Mouse (Mus musculus): Measurements from ENCODE around the gene Cers3.

Gene Cers3

GRCm38 (mm10) chr7:66840008-66840719 lies 96.9 kb downstream of the Cers3 start:
- DNase-seq (ENCODE audit: low read depth): peak; percentile 53

DNA sequence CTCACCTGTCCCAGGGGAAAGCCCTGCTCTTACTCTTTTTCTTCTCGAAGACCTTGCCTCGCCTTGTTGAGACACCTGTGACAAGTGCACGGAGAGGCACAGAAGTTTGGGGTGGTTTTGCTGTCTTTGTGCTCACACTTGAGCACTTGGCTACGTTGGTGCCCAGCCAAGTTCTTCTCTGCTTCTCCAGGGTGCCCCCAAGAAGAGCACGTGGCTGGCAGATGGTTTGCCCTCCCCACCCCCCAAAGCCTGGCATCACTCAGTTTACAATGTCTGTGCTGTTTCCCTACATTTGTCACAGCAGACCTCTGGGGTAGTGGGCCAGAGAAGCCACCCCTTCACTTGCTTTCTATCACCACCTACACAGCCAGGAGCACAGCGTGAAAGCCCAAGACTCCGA lies 97.9 kb downstream of the Cers3 start:
- no peak for DNase-seq (ENCODE audit: low read depth)

DNA sequence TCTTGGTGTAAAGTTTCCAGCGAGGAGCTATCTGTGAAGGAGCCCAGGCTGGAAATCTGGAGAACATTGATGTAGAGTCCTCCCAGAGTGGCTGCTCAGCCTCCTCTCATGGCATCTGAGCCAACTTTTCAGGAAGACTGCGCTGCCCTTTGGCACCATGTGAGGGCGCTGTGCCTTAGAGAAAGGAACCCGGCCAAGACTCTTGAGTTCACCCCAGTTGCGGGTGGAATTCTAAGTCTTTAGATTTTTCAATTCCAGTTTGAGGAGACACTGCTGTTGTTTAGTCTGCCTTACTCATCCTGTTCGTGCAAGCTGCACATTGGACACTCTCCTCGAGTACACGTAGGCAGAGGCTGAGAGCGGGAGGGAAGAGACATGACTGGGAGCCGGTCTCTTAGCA lies 98.7 kb downstream of the Cers3 start:
- peak; percentile 35 for DNase-seq (ENCODE audit: low read depth)

DNA sequence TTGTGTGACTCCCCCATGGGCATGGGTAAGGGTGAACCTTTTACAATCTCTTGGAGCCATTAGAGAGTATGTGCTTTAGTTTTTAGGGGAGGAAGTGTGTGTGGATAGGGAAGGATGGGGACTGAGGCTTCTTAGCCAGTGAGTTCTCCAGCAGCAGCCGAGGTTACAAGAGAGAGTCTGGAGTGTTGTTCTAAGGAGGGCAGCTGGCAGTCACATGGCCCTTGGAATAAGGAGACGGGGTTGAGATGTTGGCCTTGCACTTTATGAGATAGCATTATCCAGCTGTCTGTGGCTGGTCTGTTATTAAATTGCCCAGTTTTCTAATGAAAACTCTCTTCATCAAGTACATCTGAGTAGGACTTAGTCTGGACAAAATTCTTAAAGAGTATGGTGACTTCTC lies 100.5 kb downstream of the Cers3 start:
- no peak for DNase-seq (ENCODE audit: low read depth)

DNA sequence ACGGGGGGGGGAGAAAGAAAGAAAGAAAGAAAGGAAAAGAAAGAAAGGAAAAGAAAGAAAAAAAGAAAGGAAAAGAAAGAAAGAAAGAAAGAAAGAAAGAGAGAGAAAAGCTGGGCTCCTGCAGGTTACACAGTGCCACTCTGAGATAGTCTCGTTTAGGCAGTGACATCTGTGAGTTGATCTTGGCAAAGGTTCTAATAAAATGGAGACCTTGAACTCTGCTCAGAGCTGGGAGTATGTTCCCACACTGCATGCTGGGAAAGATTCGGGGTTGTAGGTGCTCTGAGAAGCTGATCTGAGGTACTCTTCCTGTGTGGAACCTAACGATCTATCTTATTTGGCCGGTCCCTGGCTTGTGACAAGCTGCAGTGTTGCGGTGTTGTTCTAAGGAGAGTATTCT lies 103.3 kb downstream of the Cers3 start:
- DNase-seq (ENCODE audit: low read depth): no peak

DNA sequence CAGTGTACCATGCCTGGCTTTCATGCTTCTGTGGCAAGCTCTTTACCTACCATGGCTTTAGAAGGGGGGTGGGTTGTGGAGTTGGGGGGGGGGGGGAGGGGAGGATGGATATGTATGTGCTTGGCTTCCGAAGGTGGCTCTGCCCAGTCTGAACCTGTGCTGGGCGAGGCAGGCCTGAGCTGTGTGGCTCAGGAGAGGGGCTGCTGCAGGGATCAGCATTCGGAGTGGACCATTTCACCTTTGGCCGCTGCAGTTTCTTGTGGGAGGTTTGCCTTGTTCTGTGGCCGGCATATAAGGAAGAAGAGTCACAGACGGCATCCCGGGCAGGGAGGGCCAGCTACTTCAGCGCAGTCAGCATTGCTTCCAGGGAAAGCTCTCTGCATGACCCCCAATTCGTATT lies 104.0 kb downstream of the Cers3 start:
- DNase-seq (ENCODE audit: low read depth): no peak

DNA sequence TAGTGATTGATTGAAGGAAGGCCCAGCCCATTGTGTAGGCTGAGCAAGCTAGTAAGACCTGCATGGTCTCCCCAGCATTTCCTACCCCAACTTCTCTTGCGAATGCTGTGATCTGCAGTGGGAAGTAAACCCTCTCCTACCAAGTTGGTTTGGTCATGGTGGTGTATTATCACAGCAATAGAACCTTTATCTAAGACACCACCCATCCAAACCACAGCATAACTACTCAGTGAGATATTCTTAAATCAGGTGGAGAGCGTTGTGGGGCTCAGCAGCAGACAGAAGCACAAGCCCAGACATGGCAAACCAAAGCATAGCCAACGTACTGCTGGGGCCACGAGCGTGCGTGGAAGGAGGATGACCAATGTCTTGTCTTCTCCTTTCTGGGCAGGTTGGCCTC lies 106.0 kb downstream of the Cers3 start:
- no peak for DNase-seq (ENCODE audit: low read depth)

- no peak for DNase-seq (ENCODE audit: low read depth)
Observed at GRCm38 (mm10) chr7:66852164-66852563, 108.9 kb downstream of the Cers3 start.

- DNase-seq (ENCODE audit: low read depth): no peak
Observed at GRCm38 (mm10) chr7:66857610-66858009, 114.3 kb downstream of the Cers3 start.

DNA sequence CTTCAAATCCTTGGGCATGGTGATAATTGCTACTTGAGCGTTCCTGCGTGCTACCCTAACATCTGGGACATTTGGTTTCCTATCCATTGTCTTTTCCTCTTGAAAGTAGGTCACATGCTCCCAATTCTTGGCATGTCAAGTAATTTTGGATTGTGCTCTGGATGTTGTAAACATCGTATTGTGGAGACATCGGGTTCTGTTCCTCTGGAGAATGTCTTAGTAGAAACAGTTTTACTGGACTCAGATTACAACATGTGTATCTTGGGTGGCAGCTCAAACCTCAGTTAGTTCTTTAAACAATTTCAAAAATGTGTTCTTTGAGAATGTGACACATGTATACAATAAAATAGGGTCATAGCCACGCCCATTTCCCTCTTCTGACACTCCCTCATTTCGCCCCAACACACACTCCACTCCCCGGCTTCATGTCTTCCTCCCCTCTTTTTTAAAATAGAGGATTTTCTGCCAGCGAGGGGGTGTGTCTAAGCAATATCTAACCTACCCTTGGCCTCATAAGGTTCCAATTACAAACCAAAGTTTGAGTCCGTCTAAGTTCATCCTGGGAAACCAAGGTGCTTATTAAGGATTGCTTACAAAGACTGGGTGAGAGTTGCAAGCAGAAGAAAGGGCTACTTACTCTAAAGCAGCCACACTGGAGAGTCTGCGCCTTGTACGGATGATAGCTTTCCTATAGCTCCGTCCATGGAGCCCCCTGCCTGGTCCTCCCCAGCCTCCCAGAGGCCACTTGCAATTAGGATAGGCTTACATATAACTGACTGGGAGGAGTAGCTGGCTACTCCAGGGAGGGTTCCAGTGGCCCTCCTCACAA lies 115.2 kb downstream of the Cers3 start:
- no peak for DNase-seq (ENCODE audit: low read depth)

DNA sequence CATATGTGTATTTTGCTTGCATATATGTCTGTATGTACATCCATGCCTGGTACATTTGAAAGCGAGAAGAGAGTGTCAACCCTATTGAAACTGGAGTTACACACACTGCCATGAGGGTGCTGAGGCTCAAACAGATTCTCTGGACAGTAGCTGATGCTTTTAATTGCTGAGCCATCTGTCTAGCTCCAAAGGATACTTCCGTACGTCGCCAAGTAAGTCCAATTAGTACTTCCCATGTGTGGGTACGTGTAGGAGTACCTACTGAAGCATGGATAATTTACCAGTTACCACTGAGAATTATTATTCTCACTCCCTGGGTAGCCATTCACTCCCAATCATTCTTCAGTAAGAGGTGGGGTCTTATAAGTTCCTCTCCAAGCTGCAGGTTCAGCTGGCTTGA lies 115.9 kb downstream of the Cers3 start:
- DNase-seq (ENCODE audit: low read depth): no peak

- no peak for DNase-seq (ENCODE audit: low read depth)
Observed at GRCm38 (mm10) chr7:66866944-66867718, 123.8 kb downstream of the Cers3 start.

GRCm38 (mm10) chr7:66867719-66868501 lies 124.6 kb downstream of the Cers3 start:
- DNase-seq (ENCODE audit: low read depth): no peak

DNA sequence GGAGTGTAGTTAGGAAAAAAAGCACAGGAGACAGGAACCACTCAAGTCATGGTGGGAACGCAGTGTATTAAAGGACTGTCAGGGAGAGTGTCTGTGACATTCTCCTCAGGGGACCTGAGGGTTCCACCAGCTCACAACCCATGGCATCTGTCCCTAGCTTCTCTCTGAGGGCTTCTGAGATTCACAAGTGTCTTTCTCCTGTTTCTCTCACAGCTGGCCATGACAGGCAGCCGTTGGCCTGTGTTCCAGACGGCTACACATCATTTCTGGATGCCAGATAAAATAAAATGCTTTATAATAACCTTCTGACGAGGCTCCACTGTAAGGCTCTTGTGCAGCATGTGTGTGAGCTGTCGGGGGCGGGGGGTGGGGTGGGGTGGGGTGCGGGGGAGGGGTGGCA lies 128.2 kb downstream of the Cers3 start:
- DNase-seq (ENCODE audit: low read depth): no peak

GRCm38 (mm10) chr7:66871940-66872511 lies 128.7 kb downstream of the Cers3 start:
- DNase-seq (ENCODE audit: low read depth): no peak

DNA sequence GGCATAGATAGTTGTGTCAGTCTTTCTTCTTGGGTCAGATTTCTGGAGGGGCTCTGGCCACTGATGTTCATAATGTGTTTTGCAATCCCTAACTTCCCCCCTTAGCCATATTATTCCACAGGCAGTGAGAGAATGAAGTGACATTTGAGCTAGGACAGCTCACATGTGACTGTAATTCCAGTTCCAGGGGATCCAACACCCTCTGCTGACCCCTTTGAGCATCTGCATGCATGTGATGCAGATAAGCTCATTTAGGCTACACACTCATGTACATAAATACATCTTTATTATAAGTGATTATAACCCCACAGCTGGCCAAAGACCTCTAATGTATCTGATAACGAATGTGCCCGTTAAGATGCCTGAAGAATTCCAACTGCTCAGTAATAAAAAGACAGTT lies 129.9 kb downstream of the Cers3 start:
- no peak for DNase-seq (ENCODE audit: low read depth)
